Mouse (Mus musculus) erythroid progenitor cell, adult 5-6 weeks (primary cell): ENCODE results near the gene Snx9. TPM values are rescaled to one million over a fixed set of nuclear protein-coding genes. Genes with fewer than 3 reads are reported as not detected.

Experiments
- ATAC-seq: replicated peaks from 2 replicates; pipeline ENCODE4 v1.8.0; 2016; ENCODE audit warnings: moderate number of reproducible peaks, mild to moderate bottlenecking, moderate TSS enrichment, inconsistent platforms; ENCODE audit not compliant: poor library complexity, low FRiP score, severe bottlenecking
- total RNA-seq, 2 experiments: library from RNA; stranded (forward) in 1 of 2; stranded (reverse) in 1 of 2; fragments of 150-400 nt in 1 of 2; fragments of 186-747, 209-891 nt in 1 of 2; gene quantifications; 2 replicates each; pipeline versions ENCODE4 v1.2.3 to v1.2.4; 2015 to 2017; ENCODE audit warnings: low replicate concordance in 2 of 2

Snx9 gene
- total RNA-seq, 2 experiments from 2014 or later: 4.4 to 11.3 TPM

- ATAC-seq: no peak
Observed at GRCm38 (mm10) chr17:5977921-5978504, 136.9 kb downstream of the Snx9 start.

GRCm38 (mm10) chr17:5978505-5979077 is 137.5 kb downstream of the Snx9 start:
- ATAC-seq: no peak

- ATAC-seq: no peak
Observed at GRCm38 (mm10) chr17:5980860-5981259, 139.7 kb downstream of the Snx9 start.

Other genes with a start within 250 kb of the Snx9 start
- 1.8 and 6.3 TPM in 2 replicates for gene Synj2, start 100.0 kb downstream of the Snx9 start, total RNA-seq (2015; ENCODE audit: low replicate concordance)
- 2.7 TPM in 1 of 2 replicates, not detected in the other for gene Synj2, start 100.0 kb downstream of the Snx9 start, total RNA-seq (2017; ENCODE audit: low replicate concordance)
- gene Serac1, start 238.4 kb downstream of the Snx9 start, total RNA-seq (2015; ENCODE audit: low replicate concordance): 1.1 and 1.3 TPM in 2 replicates
- gene Serac1, start 238.4 kb downstream of the Snx9 start, total RNA-seq (2017; ENCODE audit: low replicate concordance): 3.3 TPM in 1 of 2 replicates, not detected in the other
- 29.6 and 29.8 TPM in 2 replicates for gene Gtf2h5, start 238.5 kb downstream of the Snx9 start, total RNA-seq (2015; ENCODE audit: low replicate concordance)
- gene Gtf2h5, start 238.5 kb downstream of the Snx9 start, total RNA-seq (2017; ENCODE audit: low replicate concordance): 26.8 and 35.8 TPM in 2 replicates